Mouse (Mus musculus) midbrain, embryonic 11.5 days (tissue): ENCODE measurements around the gene Elovl1. TPM values are rescaled to one million over a fixed set of nuclear protein-coding genes. Genes with fewer than 3 reads are reported as not detected.
A peak's percentile ranks its signal among the peaks of the same experiment; 100 is the strongest.

Experiments used
- ATAC-seq: fragments of 200-750 bp; cut with Nextera tagmentation; 2 replicates; pipeline ENCODE4 v1.8.0; 2017; ENCODE audit warnings: moderate TSS enrichment, moderate library complexity; ENCODE audit not compliant: low FRiP score
- DNase-seq: peaks from one replicate; pipeline ENCODE4 v3.0.0; 2015; ENCODE audit warnings: low spot score; ENCODE audit errors: missing footprints
- H3K27ac ChIP-seq: fragments of 300-500 bp; sonication (generic); 2 replicates; pipeline ENCODE4 v1.5.1; 2014; ENCODE audit warnings: low read depth, low read length
- H3K27me3 ChIP-seq: fragments of 300-500 bp; sonication (generic); 2 replicates; pipeline ENCODE4 v1.6.1; 2014; ENCODE audit warnings: mild to moderate bottlenecking, low read length, moderate library complexity, mixed read lengths; ENCODE audit not compliant: control insufficient read depth, insufficient read depth
- H3K36me3 ChIP-seq: fragments of 300-500 bp; sonication (generic); 2 replicates; pipeline ENCODE4 v1.6.1; 2014; ENCODE audit warnings: mild to moderate bottlenecking, low read length, moderate library complexity, mixed read lengths; ENCODE audit not compliant: control insufficient read depth, insufficient read depth
- H3K4me1 ChIP-seq: fragments of 300-500 bp; sonication (generic); 2 replicates; pipeline ENCODE4 v1.6.1; 2014; ENCODE audit warnings: low read length; ENCODE audit not compliant: control insufficient read depth, insufficient read depth
- H3K4me2 ChIP-seq: fragments of 300-500 bp; sonication (generic); 2 replicates; pipeline ENCODE4 v1.6.1; 2014; ENCODE audit warnings: mild to moderate bottlenecking, moderate library complexity
- H3K4me3 ChIP-seq: fragments of 300-500 bp; sonication (generic); 2 replicates; pipeline ENCODE4 v1.5.1; 2014; ENCODE audit warnings: low read depth, low read length
- H3K9ac ChIP-seq: fragments of 300-500 bp; sonication (generic); 2 replicates; pipeline ENCODE4 v1.6.1; 2014; ENCODE audit warnings: low read length
- H3K9me3 ChIP-seq: fragments of 300-500 bp; sonication (generic); 2 replicates; pipeline ENCODE4 v1.6.1; 2016; ENCODE audit warnings: low read length; ENCODE audit not compliant: control insufficient read depth
- WGBS: fragments of 180-500 bp; shearing (Covaris S2); extraction: QIAGEN DNeasy Blood & Tissue Kit; methylation state at CpG from one replicate; pipeline ENCODE4 v1.1.7; 2014; 5-methylcytosine and 5-hydroxymethylcytosine counted together
- polyA plus RNA-seq: library from polyadenylated mRNA; unstranded; fragments of >200 nt; fragmentation: Nextera tagmentation; extraction: Ambion mirVana; gene quantifications from 2 replicates; pipeline ENCODE4 v1.2.1, GENCODE M21; 2014

The Elovl1 gene
- 35.6 and 36.9 TPM in 2 replicates for polyA plus RNA-seq

DNA sequence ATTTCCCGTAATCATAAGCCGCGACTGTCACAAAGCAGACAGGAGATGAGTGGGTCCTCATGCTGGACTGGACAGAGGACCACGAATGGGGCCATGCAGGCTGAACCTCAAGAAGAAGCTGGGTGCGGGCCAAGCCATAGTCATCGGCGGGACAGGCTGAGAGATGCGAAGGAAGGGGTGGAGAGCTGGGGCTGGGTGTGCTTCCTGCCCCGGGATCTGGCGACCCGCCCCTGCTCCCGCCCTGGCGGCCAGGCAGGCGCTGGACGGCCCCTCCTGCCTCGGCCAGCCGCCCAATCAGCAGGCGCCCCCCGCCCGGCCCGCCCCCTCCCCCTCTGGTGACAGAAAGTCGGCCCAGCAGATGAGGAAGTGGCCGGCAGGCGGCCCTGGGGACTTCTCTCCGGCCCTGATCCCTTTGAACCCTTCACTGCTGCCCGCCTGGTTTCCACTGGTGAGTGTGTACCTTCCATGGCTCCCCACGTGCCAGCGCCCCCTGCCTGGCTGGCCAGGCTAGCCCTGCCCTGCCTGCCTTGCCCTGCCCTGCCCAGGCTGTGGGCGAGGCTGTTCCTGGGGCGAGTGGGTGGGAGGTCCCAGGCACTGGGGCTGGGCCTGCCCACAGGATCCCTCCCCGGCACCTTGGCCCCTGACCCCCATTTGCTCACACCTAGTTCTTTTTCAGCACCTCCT is at the start of gene Elovl1:
Gene Elovl1 (plus strand): TSS at position 326 of the 684 bp plus-strand sequence.
- Histone ChIP-seq H3K27me3 (no peaks in the 10 kb centered on the region), H3K4me2 (peak within 1 kb of the TSS; percentile 83), H3K4me3 (peak within 1 kb of the TSS; percentile 58), H3K9me3 (no peaks in the 10 kb centered on the region), H3K27ac (peak within 1 kb of the TSS; percentile 54; the same call in 1 of the 2 replicates), H3K9ac (peak within 1 kb of the TSS; percentile 77), H3K4me1 (peaks cover 17% of the 10 kb centered on the region), H3K36me3 (peaks cover 15% of the 10 kb centered on the region)
- peak; percentile 96 for ATAC-seq
- WGBS = 0% methylated on average over 29 of the region's 31 CpGs
- peak; percentile 97 for DNase-seq

DNA sequence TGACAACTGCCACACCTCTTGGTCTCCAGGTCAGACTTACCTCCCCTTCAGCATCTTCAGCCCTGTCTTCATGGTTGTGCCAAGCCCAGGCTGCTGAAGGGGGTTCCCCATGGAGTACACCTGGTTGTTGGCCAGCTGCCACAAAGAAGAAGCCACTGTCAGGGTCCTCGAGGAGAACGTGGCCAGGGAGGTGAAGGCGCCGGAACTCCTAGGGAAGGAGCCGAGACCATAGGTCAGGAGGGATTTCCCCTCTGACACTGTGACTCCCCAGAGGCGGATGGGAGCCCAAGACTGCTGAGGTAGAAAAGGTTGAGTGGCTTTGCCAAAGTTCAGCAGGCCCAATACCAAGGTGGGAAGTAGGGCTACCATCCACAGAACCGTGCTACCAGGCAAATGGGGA is 44.6 kb upstream of the Elovl1 start:
- Histone ChIP-seq H3K4me1 (no peaks in the 10 kb centered on the region), H3K27ac (no peak overlapping the region), H3K36me3 (peaks cover 38% of the 10 kb centered on the region), H3K27me3 (no peaks in the 10 kb centered on the region), H3K4me3 (no peak overlapping the region), H3K4me2 (no peak overlapping the region), H3K9ac (no peak overlapping the region), H3K9me3 (no peaks in the 10 kb centered on the region)
- 87% methylated on average over 7 of the region's 7 CpGs for WGBS
- DNase-seq (peak; percentile 60), ATAC-seq (no peak)

DNA sequence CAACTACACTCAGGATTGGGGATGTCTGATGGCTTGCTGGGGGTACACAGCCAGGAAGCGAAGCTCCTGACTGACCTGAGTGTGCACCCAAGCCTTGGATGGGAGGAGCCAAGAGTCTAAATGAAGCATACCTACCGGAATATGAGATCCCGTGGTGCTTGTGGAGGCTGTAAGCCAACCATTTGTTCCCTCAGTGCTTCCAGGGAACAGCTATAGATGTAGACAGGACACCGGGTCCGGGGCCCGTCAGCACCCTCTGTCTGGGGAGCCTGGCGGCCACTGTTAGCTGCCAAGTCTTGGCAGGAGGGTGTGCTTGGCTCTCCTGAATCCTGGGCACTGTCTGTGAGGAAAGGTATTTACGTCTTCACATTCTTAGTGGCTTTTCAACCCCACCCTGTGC is 40.6 kb upstream of the Elovl1 start:
- ATAC-seq (no peak), DNase-seq (peak; percentile 31)
- no peak overlapping the region for H3K4me2 ChIP-seq
- no peak overlapping the region for H3K4me3 ChIP-seq
- H3K9me3 ChIP-seq = no peaks in the 10 kb centered on the region
- no peak overlapping the region for H3K27ac ChIP-seq
- H3K36me3 ChIP-seq = peaks cover 40% of the 10 kb centered on the region
- no peaks in the 10 kb centered on the region for H3K4me1 ChIP-seq
- H3K27me3 ChIP-seq = no peaks in the 10 kb centered on the region
- no peak overlapping the region for H3K9ac ChIP-seq
- 91% methylated on average over 8 of the region's 8 CpGs for WGBS

DNA sequence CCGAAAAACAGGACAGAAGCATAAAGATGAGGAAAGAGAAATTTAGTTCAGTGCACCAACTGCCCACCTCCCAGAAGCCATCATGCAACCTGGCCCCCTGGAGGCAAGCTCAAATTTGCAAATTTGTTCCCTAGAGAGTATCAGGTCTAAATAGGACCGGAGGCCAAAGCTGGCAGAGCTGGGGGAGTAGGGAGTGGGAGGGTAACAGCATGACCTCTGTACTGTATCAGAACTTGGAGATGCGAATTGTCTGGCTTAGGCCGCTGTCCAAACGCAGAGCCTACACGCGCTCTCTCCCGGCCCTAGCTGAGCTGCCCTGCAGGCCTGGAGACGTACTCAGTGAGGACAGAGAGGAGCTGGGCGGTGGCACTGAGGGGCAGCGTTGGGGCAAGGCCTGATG is 37.7 kb upstream of the Elovl1 start:
- DNase-seq (peak; percentile 39), ATAC-seq (no peak)
- H3K4me3 ChIP-seq = no peak overlapping the region
- no peaks in the 10 kb centered on the region for H3K9me3 ChIP-seq
- no peaks in the 10 kb centered on the region for H3K4me1 ChIP-seq
- no peak overlapping the region for H3K27ac ChIP-seq
- no peak overlapping the region for H3K4me2 ChIP-seq
- peaks cover 36% of the 10 kb centered on the region for H3K36me3 ChIP-seq
- no peak overlapping the region for H3K9ac ChIP-seq
- 93% methylated on average over 11 of the region's 11 CpGs for WGBS
- H3K27me3 ChIP-seq = no peaks in the 10 kb centered on the region

DNA sequence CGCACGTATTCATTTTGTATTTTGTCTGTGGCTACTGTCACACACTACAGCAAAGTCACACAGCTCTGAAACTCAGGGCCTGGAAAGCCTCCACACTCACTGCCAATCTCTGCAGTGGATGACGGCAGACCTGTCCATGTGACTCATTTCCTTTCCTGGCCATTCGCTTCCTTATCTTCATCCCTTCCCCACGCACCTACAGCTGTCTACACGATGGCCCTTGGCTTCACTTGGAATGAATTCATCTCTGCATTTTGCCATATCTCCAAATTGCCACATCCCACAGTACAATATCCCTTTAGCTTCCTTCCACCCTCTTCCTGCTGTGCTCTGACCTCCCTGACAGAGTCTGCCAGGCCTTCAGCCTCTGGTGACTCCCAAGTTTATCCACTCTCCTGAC is 33.4 kb upstream of the Elovl1 start:
- H3K36me3 ChIP-seq = peaks cover 18% of the 10 kb centered on the region
- H3K27ac ChIP-seq = no peak overlapping the region
- H3K4me1 ChIP-seq = no peaks in the 10 kb centered on the region
- H3K27me3 ChIP-seq = no peaks in the 10 kb centered on the region
- peak; percentile 21 for DNase-seq
- no peak overlapping the region for H3K9ac ChIP-seq
- H3K4me2 ChIP-seq = no peak overlapping the region
- no peak for ATAC-seq
- no peak overlapping the region for H3K4me3 ChIP-seq
- no peaks in the 10 kb centered on the region for H3K9me3 ChIP-seq
- 91% methylated on average over 6 of the region's 6 CpGs for WGBS

DNA sequence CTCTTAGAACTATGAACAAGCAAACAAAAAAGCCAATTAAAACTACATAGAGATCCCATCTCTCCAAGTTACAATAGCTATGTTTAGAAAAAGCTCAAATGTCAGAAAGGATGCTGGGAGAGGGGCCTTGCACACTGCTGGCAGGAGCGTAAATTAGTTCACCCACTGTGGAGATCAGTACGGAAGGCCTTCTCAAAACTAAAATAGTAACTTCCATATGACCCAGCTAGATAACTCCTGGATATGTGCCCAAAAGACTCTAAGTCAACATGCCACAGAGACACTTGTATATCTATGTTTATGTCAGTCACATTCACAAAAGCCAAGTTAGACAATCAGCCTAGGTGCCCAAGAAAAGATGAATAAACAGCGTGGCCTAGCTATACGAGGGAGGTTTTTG is 32.6 kb upstream of the Elovl1 start:
- Histone ChIP-seq H3K9ac (no peak overlapping the region), H3K4me1 (no peaks in the 10 kb centered on the region), H3K9me3 (no peaks in the 10 kb centered on the region), H3K4me3 (no peak overlapping the region), H3K27ac (no peak overlapping the region), H3K4me2 (no peak overlapping the region), H3K27me3 (no peaks in the 10 kb centered on the region), H3K36me3 (peaks cover 14% of the 10 kb centered on the region)
- DNase-seq (peak; percentile 17), ATAC-seq (no peak)
- WGBS = 91% methylated on average over 4 of the region's 4 CpGs

DNA sequence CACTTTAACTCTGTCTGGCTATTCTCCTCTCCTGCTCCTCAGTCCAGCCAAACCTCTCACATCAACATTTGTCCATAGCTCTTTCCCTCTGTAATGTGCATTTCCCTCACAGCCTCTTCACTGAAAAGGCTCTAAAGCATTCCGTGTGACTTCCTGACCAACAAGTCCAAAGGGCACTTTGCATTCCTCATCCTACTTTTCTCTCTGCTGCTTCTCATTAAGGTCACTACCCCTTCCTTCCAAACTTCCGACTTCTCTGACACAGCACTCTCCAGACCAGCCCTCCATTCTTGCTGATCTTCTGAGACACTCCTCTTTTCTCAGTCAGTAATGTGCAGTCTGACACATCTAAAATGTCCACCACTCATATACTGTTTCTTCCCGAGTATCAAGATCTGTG is 31.5 kb upstream of the Elovl1 start:
- Histone ChIP-seq H3K27ac (no peak overlapping the region), H3K9me3 (no peaks in the 10 kb centered on the region), H3K27me3 (no peaks in the 10 kb centered on the region), H3K9ac (no peak overlapping the region), H3K4me3 (no peak overlapping the region), H3K36me3 (peaks cover 13% of the 10 kb centered on the region), H3K4me2 (no peak overlapping the region), H3K4me1 (no peaks in the 10 kb centered on the region)
- ATAC-seq (no peak), DNase-seq (peak; percentile 35)
- WGBS = 85% methylated on average over 3 of the region's 3 CpGs

DNA sequence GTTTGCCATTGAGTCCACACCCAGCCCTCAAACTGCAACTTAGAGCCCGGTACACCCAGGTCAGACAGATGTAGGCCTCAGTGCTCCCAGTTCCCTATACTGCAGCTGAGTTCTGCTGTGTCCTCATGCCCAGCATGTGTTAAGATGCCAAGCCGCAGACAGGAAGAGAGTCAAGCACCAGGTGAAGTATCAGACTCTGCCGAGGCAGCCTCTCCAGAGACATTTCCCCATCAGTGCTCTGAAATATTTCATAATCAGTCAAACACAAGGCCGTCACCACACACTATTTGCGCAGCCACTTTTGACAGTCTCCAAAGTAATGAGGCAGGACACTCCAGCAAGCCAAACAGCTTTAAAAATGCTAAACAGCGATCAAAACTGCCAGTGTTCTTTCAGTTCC is 29.5 kb upstream of the Elovl1 start:
- no peak for ATAC-seq
- peaks cover 11% of the 10 kb centered on the region; the same call in 1 of the 2 replicates for H3K36me3 ChIP-seq
- 96% methylated on average over 6 of the region's 6 CpGs for WGBS

DNA sequence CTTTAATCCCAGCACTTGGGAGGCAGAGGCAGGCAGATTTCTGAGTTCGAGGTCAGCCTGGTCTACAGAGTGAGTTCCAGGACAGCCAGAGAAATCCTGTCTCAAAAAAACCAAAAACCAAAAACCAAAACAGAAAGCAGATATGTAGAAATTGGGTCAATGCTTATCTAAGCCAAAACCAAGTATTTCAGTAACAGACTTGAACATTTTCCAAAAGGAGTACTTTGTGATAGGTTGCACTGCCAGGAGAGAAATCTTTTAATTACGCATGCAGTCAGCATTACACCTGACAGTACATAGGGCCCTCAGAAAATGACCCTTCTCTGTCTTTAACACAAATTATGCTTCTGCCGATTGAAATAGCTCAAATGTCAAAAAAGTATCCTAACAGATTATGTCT is 26.5 kb upstream of the Elovl1 start:
- Histone ChIP-seq H3K4me3 (no peak overlapping the region), H3K4me1 (no peaks in the 10 kb centered on the region), H3K27ac (no peak overlapping the region), H3K9me3 (no peaks in the 10 kb centered on the region), H3K36me3 (peaks cover 11% of the 10 kb centered on the region; the same call in 1 of the 2 replicates), H3K9ac (no peak overlapping the region), H3K4me2 (no peak overlapping the region), H3K27me3 (no peaks in the 10 kb centered on the region)
- no peak for ATAC-seq
- DNase-seq = no peak
- 95% methylated on average over 3 of the region's 3 CpGs for WGBS

More for the DNA sequence above, 29.5 kb upstream of the Elovl1 start:
- Histone ChIP-seq H3K9me3 (no peaks in the 10 kb centered on the region), H3K4me2 (no peak overlapping the region), H3K4me1 (no peaks in the 10 kb centered on the region), H3K27me3 (no peaks in the 10 kb centered on the region), H3K27ac (no peak overlapping the region), H3K4me3 (no peak overlapping the region), H3K9ac (no peak overlapping the region)
- no peak for DNase-seq
